Mouse (Mus musculus) liver, embryonic 16.5 days (tissue): ENCODE data around the gene Gm17631. TPM values are rescaled to one million over a fixed set of nuclear protein-coding genes. Genes with fewer than 3 reads are reported as not detected.
"Not testable (repeated sequence)": the region's sequence is repeated elsewhere in the genome, so short reads cannot be mapped to it uniquely, and the experiment has no call there.

Experiments
- ATAC-seq: fragments of 200-750 bp; cut with Nextera tagmentation; 2 replicates; pipeline ENCODE4 v1.8.0; 2017; ENCODE audit warnings: low read depth, mild to moderate bottlenecking, moderate number of reproducible peaks, moderate library complexity
- H3K27ac ChIP-seq: fragments of 300-500 bp; sonication (generic); 2 replicates; pipeline ENCODE4 v1.5.1; 2014; ENCODE audit warnings: mild to moderate bottlenecking, low read length
- H3K27me3 ChIP-seq: fragments of 300-500 bp; sonication (generic); 2 replicates; pipeline ENCODE4 v1.6.1; 2014; ENCODE audit warnings: low read depth, low read length, mixed read lengths; ENCODE audit not compliant: control insufficient read depth, insufficient read depth
- H3K36me3 ChIP-seq: fragments of 300-500 bp; sonication (generic); 2 replicates; pipeline ENCODE4 v1.6.1; 2014; ENCODE audit warnings: mild to moderate bottlenecking; ENCODE audit not compliant: control insufficient read depth, insufficient read depth
- H3K4me1 ChIP-seq: fragments of 300-500 bp; sonication (generic); 2 replicates; pipeline ENCODE4 v1.6.1; 2014; ENCODE audit warnings: low read depth, low read length, mixed read lengths; ENCODE audit not compliant: control insufficient read depth
- H3K4me2 ChIP-seq: fragments of 300-500 bp; sonication (generic); 2 replicates; pipeline ENCODE4 v1.6.1; 2014; ENCODE audit warnings: low read depth, low read length, mixed read lengths
- H3K4me3 ChIP-seq: fragments of 300-500 bp; sonication (generic); 2 replicates; pipeline ENCODE4 v1.5.1; 2014; ENCODE audit warnings: low read depth, mild to moderate bottlenecking, low read length
- H3K9ac ChIP-seq: fragments of 300-500 bp; sonication (generic); 2 replicates; pipeline ENCODE4 v1.6.1; 2014; ENCODE audit warnings: low read depth, low read length
- H3K9me3 ChIP-seq: fragments of 300-500 bp; sonication (generic); replicated peaks from 2 replicates; pipeline ENCODE4 v1.6.1; 2016; ENCODE audit warnings: low read length; ENCODE audit not compliant: control insufficient read depth
- WGBS: fragments of 180-500 bp; shearing (Covaris S2); extraction: QIAGEN DNeasy Blood & Tissue Kit; methylation state at CpG from one replicate; pipeline ENCODE4 v1.1.7; 2014; ENCODE audit not compliant: insufficient replicate concordance; 5-methylcytosine and 5-hydroxymethylcytosine counted together
- polyA plus RNA-seq: library from polyadenylated mRNA; unstranded; fragments of >200 nt; fragmentation: Nextera tagmentation; extraction: Ambion mirVana; gene quantifications from 2 replicates; pipeline ENCODE4 v1.2.1, GENCODE M21; 2015

Gene Gm17631
- not detected in 2 replicates for polyA plus RNA-seq

- WGBS = no CpG with 5 or more reads among the region's 3 CpGs
- not testable (repeated sequence) for H3K36me3 ChIP-seq, ATAC-seq
Measured at GRCm38 (mm10) chr6:129862349-129862748, at the start of gene Gm17631. Gene Gm17631 (plus strand): TSS chr6:129862649.

GRCm38 (mm10) chr6:129817731-129818130 lies 44.7 kb upstream of the Gm17631 start:
- Histone ChIP-seq H3K9ac (no peak overlapping the region), H3K9me3 (no peaks in the 10 kb centered on the region), H3K27me3 (no peaks in the 10 kb centered on the region), H3K4me2 (no peak overlapping the region), H3K4me1 (no peaks in the 10 kb centered on the region), H3K36me3 (no peaks in the 10 kb centered on the region), H3K4me3 (no peak overlapping the region), H3K27ac (no peak overlapping the region)
- 45% methylated on average over 3 of the region's 3 CpGs for WGBS
- ATAC-seq = no peak

More at GRCm38 (mm10) chr6:129862349-129862748, at the start of gene Gm17631:
- not testable (repeated sequence) for H3K4me1 ChIP-seq, H3K9me3 ChIP-seq, H3K4me2 ChIP-seq, H3K27ac ChIP-seq, H3K27me3 ChIP-seq, H3K9ac ChIP-seq, H3K4me3 ChIP-seq

- Histone ChIP-seq H3K4me2 (no peak overlapping the region), H3K4me3 (no peak overlapping the region), H3K4me1 (no peaks in the 10 kb centered on the region), H3K27ac (no peak overlapping the region), H3K9ac (no peak overlapping the region), H3K27me3 (no peaks in the 10 kb centered on the region), H3K9me3 (no peaks in the 10 kb centered on the region), H3K36me3 (no peaks in the 10 kb centered on the region)
- no peak for ATAC-seq
- WGBS = 34% methylated on average over 1 of the region's 1 CpGs
Measured at GRCm38 (mm10) chr6:129824004-129824403, 38.4 kb upstream of the Gm17631 start.

GRCm38 (mm10) chr6:129825559-129825958 lies 36.9 kb upstream of the Gm17631 start:
- H3K9ac ChIP-seq = no peak overlapping the region

GRCm38 (mm10) chr6:129876549-129876948 lies 14.1 kb downstream of the Gm17631 start, which contains the start of gene Klra17:
Gene Klra17 (minus strand): TSS chr6:129876672.
- H3K4me2 ChIP-seq = no peak within 1 kb of the TSS
- no peaks in the 10 kb centered on the region for H3K4me1 ChIP-seq
- ATAC-seq = no peak
- H3K27ac ChIP-seq = no peak within 1 kb of the TSS
- no peaks in the 10 kb centered on the region for H3K27me3 ChIP-seq
- no peaks in the 10 kb centered on the region for H3K36me3 ChIP-seq
- no peak within 1 kb of the TSS for H3K9ac ChIP-seq
- no peak within 1 kb of the TSS for H3K4me3 ChIP-seq
- no peaks in the 10 kb centered on the region for H3K9me3 ChIP-seq
- 21% methylated on average over 1 of the region's 1 CpGs for WGBS

More at GRCm38 (mm10) chr6:129825559-129825958, 36.9 kb upstream of the Gm17631 start:
- 73% methylated on average over 1 of the region's 1 CpGs for WGBS
- Histone ChIP-seq H3K4me3 (no peak overlapping the region), H3K4me2 (no peak overlapping the region), H3K4me1 (no peaks in the 10 kb centered on the region), H3K27me3 (no peaks in the 10 kb centered on the region), H3K36me3 (no peaks in the 10 kb centered on the region), H3K27ac (no peak overlapping the region), H3K9me3 (no peaks in the 10 kb centered on the region)
- ATAC-seq = no peak

- Histone ChIP-seq H3K4me3 (no peak overlapping the region), H3K4me1 (no peaks in the 10 kb centered on the region), H3K36me3 (no peaks in the 10 kb centered on the region), H3K4me2 (no peak overlapping the region), H3K27me3 (no peaks in the 10 kb centered on the region), H3K9me3 (no peaks in the 10 kb centered on the region), H3K27ac (no peak overlapping the region), H3K9ac (no peak overlapping the region)
- ATAC-seq = no peak
- 67% methylated on average over 2 of the region's 2 CpGs for WGBS
Measured at GRCm38 (mm10) chr6:129882525-129882924, 20.1 kb downstream of the Gm17631 start.

Other genes with a start within 250 kb of the Gm17631 start
- gene Klrk1, start 238.8 kb upstream of the Gm17631 start, polyA plus RNA-seq = 0.68 and 0.77 TPM in 2 replicates
- not detected in 2 replicates for gene Klrc3, start 219.3 kb upstream of the Gm17631 start, polyA plus RNA-seq
- gene Klrc2, start 202.0 kb upstream of the Gm17631 start, polyA plus RNA-seq = 0.05 TPM in 1 of 2 replicates, not detected in the other
- 0.39 and 0.45 TPM in 2 replicates for gene Klrc1, start 183.7 kb upstream of the Gm17631 start, polyA plus RNA-seq
- 0.17 TPM in 1 of 2 replicates, not detected in the other for gene Klri1, start 145.5 kb upstream of the Gm17631 start, polyA plus RNA-seq
- 0.02 and 0.07 TPM in 2 replicates for gene Klri2, start 122.2 kb upstream of the Gm17631 start, polyA plus RNA-seq
- not detected in 2 replicates for gene Gm156, start 78.4 kb upstream of the Gm17631 start, polyA plus RNA-seq
- 0.37 and 0.38 TPM in 2 replicates for gene Klra17, start 14.0 kb downstream of the Gm17631 start, polyA plus RNA-seq
- 0.12 and 0.22 TPM in 2 replicates for gene Klra5, start 55.0 kb downstream of the Gm17631 start, polyA plus RNA-seq
- not detected in 2 replicates for gene Klra6, start 164.3 kb downstream of the Gm17631 start, polyA plus RNA-seq
- not detected in 2 replicates for gene Klra4, start 204.6 kb downstream of the Gm17631 start, polyA plus RNA-seq